Mouse (Mus musculus): ENCODE results near the gene Dlst. TPM values are rescaled to one million over a fixed set of nuclear protein-coding genes. Genes with fewer than 3 reads are reported as not detected.

Gene Dlst
- polyA plus RNA-seq, 1 experiment from 2014 or later = 129 TPM

- Histone ChIP-seq H3K4me1 (ENCODE audit: control insufficient read depth, insufficient read depth, low read depth, low read length) (no peaks in the 10 kb centered on the region), H3K27me3 (replicated peaks; ENCODE audit: control insufficient read depth, insufficient read depth, low read length) (no peaks in the 10 kb centered on the region), H3K4me3 (ENCODE audit: low read length) (no peak overlapping the region), H3K9ac (ENCODE audit: low read depth, low read length) (no peak overlapping the region), H3K9me3 (ENCODE audit: control insufficient read depth, low read length) (no peaks in the 10 kb centered on the region), H3K36me3 (ENCODE audit: control insufficient read depth, insufficient read depth, low read length) (peaks cover 61% of the 10 kb centered on the region), H3K4me2 (ENCODE audit: low read length) (no peak overlapping the region), H3K27ac (ENCODE audit: low read depth, low read length) (no peak overlapping the region)
- ATAC-seq = no peak
- 80% methylated on average over 8 of the region's 8 CpGs for WGBS
Observed at GRCm38 (mm10) chr12:85126986-85127603, 16.5 kb downstream of the Dlst start.

GRCm38 (mm10) chr12:85129426-85129978, 18.9 kb downstream of the Dlst start:
- no peak overlapping the region for H3K27ac ChIP-seq (ENCODE audit: low read depth, low read length)
- H3K4me2 ChIP-seq (ENCODE audit: low read length) = no peak overlapping the region
- H3K27me3 ChIP-seq (replicated peaks; ENCODE audit: control insufficient read depth, insufficient read depth, low read length) = no peaks in the 10 kb centered on the region
- H3K9me3 ChIP-seq (ENCODE audit: control insufficient read depth, low read length) = no peaks in the 10 kb centered on the region
- ATAC-seq = no peak
- H3K4me1 ChIP-seq (ENCODE audit: control insufficient read depth, insufficient read depth, low read depth, low read length) = no peaks in the 10 kb centered on the region
- no peak overlapping the region for H3K9ac ChIP-seq (ENCODE audit: low read depth, low read length)
- H3K4me3 ChIP-seq (ENCODE audit: low read length) = no peak overlapping the region
- 95% methylated on average over 9 of the region's 9 CpGs for WGBS
- peaks cover 61% of the 10 kb centered on the region for H3K36me3 ChIP-seq (ENCODE audit: control insufficient read depth, insufficient read depth, low read length)

- Histone ChIP-seq H3K9ac (ENCODE audit: low read depth, low read length) (no peak overlapping the region), H3K4me2 (ENCODE audit: low read length) (no peak overlapping the region), H3K27ac (ENCODE audit: low read depth, low read length) (no peak overlapping the region), H3K4me3 (ENCODE audit: low read length) (no peak overlapping the region), H3K27me3 (replicated peaks; ENCODE audit: control insufficient read depth, insufficient read depth, low read length) (no peaks in the 10 kb centered on the region), H3K9me3 (ENCODE audit: control insufficient read depth, low read length) (no peaks in the 10 kb centered on the region), H3K4me1 (ENCODE audit: control insufficient read depth, insufficient read depth, low read depth, low read length) (peaks cover 4% of the 10 kb centered on the region; the same call in 1 of the 2 replicates), H3K36me3 (ENCODE audit: control insufficient read depth, insufficient read depth, low read length) (peaks cover 55% of the 10 kb centered on the region)
- no peak for ATAC-seq
- 89% methylated on average over 6 of the region's 6 CpGs for WGBS
Observed at GRCm38 (mm10) chr12:85131361-85131760, 20.7 kb downstream of the Dlst start.

GRCm38 (mm10) chr12:85134043-85134794, 23.6 kb downstream of the Dlst start:
- Histone ChIP-seq H3K4me2 (ENCODE audit: low read length) (no peak overlapping the region), H3K27ac (ENCODE audit: low read depth, low read length) (no peak overlapping the region), H3K27me3 (replicated peaks; ENCODE audit: control insufficient read depth, insufficient read depth, low read length) (no peaks in the 10 kb centered on the region), H3K4me3 (ENCODE audit: low read length) (no peak overlapping the region), H3K36me3 (ENCODE audit: control insufficient read depth, insufficient read depth, low read length) (peaks cover 47% of the 10 kb centered on the region), H3K9ac (ENCODE audit: low read depth, low read length) (no peak overlapping the region), H3K4me1 (ENCODE audit: control insufficient read depth, insufficient read depth, low read depth, low read length) (peaks cover 5% of the 10 kb centered on the region; the same call in 1 of the 2 replicates), H3K9me3 (ENCODE audit: control insufficient read depth, low read length) (no peaks in the 10 kb centered on the region)
- ATAC-seq = no peak
- WGBS = 89% methylated on average over 8 of the region's 8 CpGs

- H3K9ac ChIP-seq (ENCODE audit: low read depth, low read length) = no peak overlapping the region
- no peaks in the 10 kb centered on the region for H3K27me3 ChIP-seq (replicated peaks; ENCODE audit: control insufficient read depth, insufficient read depth, low read length)
- WGBS = 77% methylated on average over 19 of the region's 19 CpGs
- ATAC-seq = peak; percentile 52
- H3K9me3 ChIP-seq (ENCODE audit: control insufficient read depth, low read length) = no peaks in the 10 kb centered on the region
- peaks cover 34% of the 10 kb centered on the region for H3K36me3 ChIP-seq (ENCODE audit: control insufficient read depth, insufficient read depth, low read length)
- H3K4me2 ChIP-seq (ENCODE audit: low read length) = no peak overlapping the region
- H3K4me1 ChIP-seq (ENCODE audit: control insufficient read depth, insufficient read depth, low read depth, low read length) = peaks cover 5% of the 10 kb centered on the region; the same call in 1 of the 2 replicates
- no peak overlapping the region for H3K27ac ChIP-seq (ENCODE audit: low read depth, low read length)
- no peak overlapping the region for H3K4me3 ChIP-seq (ENCODE audit: low read length)
Observed at GRCm38 (mm10) chr12:85135513-85136470, 25.2 kb downstream of the Dlst start.

GRCm38 (mm10) chr12:85136627-85137026, 26.0 kb downstream of the Dlst start:
- ATAC-seq = no peak
- Histone ChIP-seq H3K27me3 (replicated peaks; ENCODE audit: control insufficient read depth, insufficient read depth, low read length) (no peaks in the 10 kb centered on the region), H3K4me3 (ENCODE audit: low read length) (no peak overlapping the region), H3K4me1 (ENCODE audit: control insufficient read depth, insufficient read depth, low read depth, low read length) (peaks cover 5% of the 10 kb centered on the region; the same call in 1 of the 2 replicates), H3K9ac (ENCODE audit: low read depth, low read length) (no peak overlapping the region), H3K4me2 (ENCODE audit: low read length) (no peak overlapping the region), H3K36me3 (ENCODE audit: control insufficient read depth, insufficient read depth, low read length) (peaks cover 30% of the 10 kb centered on the region), H3K9me3 (ENCODE audit: control insufficient read depth, low read length) (no peaks in the 10 kb centered on the region), H3K27ac (ENCODE audit: low read depth, low read length) (no peak overlapping the region)
- WGBS = 80% methylated on average over 4 of the region's 4 CpGs

GRCm38 (mm10) chr12:85140036-85140701, 29.5 kb downstream of the Dlst start:
- Histone ChIP-seq H3K9me3 (ENCODE audit: control insufficient read depth, low read length) (no peaks in the 10 kb centered on the region), H3K4me2 (ENCODE audit: low read length) (no peak overlapping the region), H3K36me3 (ENCODE audit: control insufficient read depth, insufficient read depth, low read length) (peaks cover 15% of the 10 kb centered on the region), H3K27me3 (replicated peaks; ENCODE audit: control insufficient read depth, insufficient read depth, low read length) (no peaks in the 10 kb centered on the region), H3K4me3 (ENCODE audit: low read length) (no peak overlapping the region), H3K4me1 (ENCODE audit: control insufficient read depth, insufficient read depth, low read depth, low read length) (peaks cover 5% of the 10 kb centered on the region; the same call in 1 of the 2 replicates), H3K27ac (ENCODE audit: low read depth, low read length) (no peak overlapping the region), H3K9ac (ENCODE audit: low read depth, low read length) (no peak overlapping the region)
- 40% methylated on average over 18 of the region's 18 CpGs for WGBS
- no peak for ATAC-seq

GRCm38 (mm10) chr12:85141096-85141495, 30.5 kb downstream of the Dlst start:
- ATAC-seq = no peak

More at GRCm38 (mm10) chr12:85141096-85141495, 30.5 kb downstream of the Dlst start:
- 79% methylated on average over 6 of the region's 6 CpGs for WGBS
- H3K9me3 ChIP-seq (ENCODE audit: control insufficient read depth, low read length) = no peaks in the 10 kb centered on the region
- H3K27ac ChIP-seq (ENCODE audit: low read depth, low read length) = no peak overlapping the region
- H3K4me1 ChIP-seq (ENCODE audit: control insufficient read depth, insufficient read depth, low read depth, low read length) = peaks cover 3% of the 10 kb centered on the region; the same call in 1 of the 2 replicates
- no peaks in the 10 kb centered on the region for H3K27me3 ChIP-seq (replicated peaks; ENCODE audit: control insufficient read depth, insufficient read depth, low read length)
- H3K36me3 ChIP-seq (ENCODE audit: control insufficient read depth, insufficient read depth, low read length) = peaks cover 12% of the 10 kb centered on the region
- H3K4me3 ChIP-seq (ENCODE audit: low read length) = no peak overlapping the region
- H3K9ac ChIP-seq (ENCODE audit: low read depth, low read length) = no peak overlapping the region
- no peak overlapping the region for H3K4me2 ChIP-seq (ENCODE audit: low read length)
